Mouse (Mus musculus) G1E (cell line): Measurements from ENCODE around the gene Slc40a1.

Source experiments
- CTCF ChIP-seq: IDR thresholded peaks from 2 replicates; pipeline ENCODE4 v1.5.1; 2012; ENCODE audit warnings: low read depth, low read length, inconsistent platforms, mixed read lengths
- GATA1 ChIP-seq: IDR thresholded peaks from 2 replicates; pipeline ENCODE4 v1.6.1; 2012; ENCODE audit warnings: borderline replicate concordance, low read length, inconsistent platforms, mixed read lengths
- GATA2 ChIP-seq: IDR thresholded peaks from 2 replicates; pipeline ENCODE4 v1.6.1; 2012; ENCODE audit warnings: low read depth, low read length, inconsistent platforms, borderline replicate concordance
- POLR2AphosphoS5 ChIP-seq: IDR thresholded peaks from 2 replicates; pipeline ENCODE4 v1.6.1; 2012; ENCODE audit warnings: low read depth, low read length, inconsistent platforms; ENCODE audit not compliant: insufficient replicate concordance
- TAL1 ChIP-seq: conservative IDR thresholded peaks from 2 replicates; pipeline ENCODE4 v1.6.1; 2012; ENCODE audit warnings: low read depth, low read length, inconsistent platforms, mixed read lengths

DNA sequence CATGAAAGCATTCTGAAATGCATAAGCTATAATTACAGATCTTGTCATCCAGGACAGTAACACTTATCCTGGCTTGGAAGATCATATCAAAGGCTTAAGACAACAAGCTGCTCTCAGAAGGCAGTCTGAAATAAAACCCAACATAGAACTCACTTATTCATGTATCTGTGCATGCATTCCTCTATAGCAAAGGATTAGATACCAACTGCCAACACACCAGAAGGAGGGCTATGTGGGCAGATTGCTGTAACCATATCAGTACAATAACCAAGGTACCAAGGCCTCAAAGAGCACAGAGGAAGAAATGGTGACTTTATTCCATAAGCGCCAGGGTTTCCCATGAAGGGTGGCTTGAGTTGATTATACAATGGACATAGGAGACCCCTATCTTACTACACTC is 6.6 kb downstream of the Slc40a1 start:
- no peak for TF ChIP-seq CTCF
- no peak for TF ChIP-seq GATA1
- no peak for TF ChIP-seq POLR2AphosphoS5
- TF ChIP-seq TAL1: no peak
- no peak for TF ChIP-seq GATA2
